Mouse (Mus musculus): ENCODE data around the gene Cst11. TPM values are rescaled to one million over a fixed set of nuclear protein-coding genes. Genes with fewer than 3 reads are reported as not detected.

Gene Cst11
- total and polyA plus RNA-seq, 3 experiments, result not detected

DNA sequence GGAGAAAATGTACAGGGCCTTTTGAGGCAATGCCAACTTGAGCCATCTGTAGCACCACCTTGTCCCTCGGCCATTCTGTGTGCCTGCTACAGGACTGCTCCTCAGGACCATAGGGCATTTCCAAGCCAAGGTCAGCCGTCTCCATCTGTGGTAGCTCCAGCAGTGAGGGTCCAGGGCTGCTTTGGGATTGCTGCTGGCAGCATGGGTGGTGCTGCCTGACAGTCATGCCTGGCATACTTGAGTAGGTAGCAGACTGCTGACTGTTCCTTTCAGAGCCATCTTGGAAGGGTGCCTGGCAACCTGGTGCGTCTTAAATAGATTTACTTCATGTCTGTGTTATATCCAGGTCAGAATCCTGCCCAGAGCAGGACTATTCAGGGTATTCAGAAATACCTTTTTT, 28.3 kb downstream of the Cst11 start:
- no peak for DNase-seq (ENCODE audit: low read depth, low spot score)
- Histone ChIP-seq H3K9ac (ENCODE audit: control insufficient read depth, low read depth, low read length, poor library complexity, severe bottlenecking) (no peak overlapping the region), H3K9me3 (replicated peaks; ENCODE audit: insufficient read depth, low read length) (no peaks in the 10 kb centered on the region), H3K4me1 (ENCODE audit: control insufficient read depth in 1 of 2, insufficient read depth in 2 of 2, low read length in 2 of 2) (no peaks in the 10 kb centered on the region), H3K27me3 (ENCODE audit: control insufficient read depth in 1 of 2, insufficient read depth in 2 of 2, low read length in 2 of 2) (no peaks in the 10 kb centered on the region), H3K4me3 (ENCODE audit: control insufficient read depth in 1 of 2, insufficient read depth in 1 of 2, low read depth in 2 of 2, low read length in 2 of 2) (no peak overlapping the region), H3K79me2 (ENCODE audit: control insufficient read depth, insufficient read depth, low read length, poor library complexity) (no peaks in the 10 kb centered on the region), H3K27ac (ENCODE audit: control insufficient read depth, low read depth, low read length) (no peak overlapping the region), H3K36me3 (ENCODE audit: control insufficient read depth in 1 of 2, insufficient read depth in 2 of 2, low read length in 2 of 2) (no peaks in the 10 kb centered on the region)
- TF ChIP-seq MYC (IDR thresholded peaks at IDR 0.05; ENCODE audit: low read depth, low read length) (no peak), ZC3H11A (IDR thresholded peaks at IDR 0.05; ENCODE audit: low read depth, low read length) (no peak), CHD2 (IDR thresholded peaks at IDR 0.05; ENCODE audit: low read length) (no peak), E2F4 (IDR thresholded peaks at IDR 0.05; ENCODE audit: borderline replicate concordance, low read depth, low read length) (no peak), SIN3A (IDR thresholded peaks at IDR 0.05; ENCODE audit: low read length) (no peak), BHLHE40 (IDR thresholded peaks at IDR 0.05; ENCODE audit: borderline replicate concordance, low read depth, low read length) (no peak), HCFC1 (IDR thresholded peaks at IDR 0.05; ENCODE audit: low read depth, low read length) (no peak), USF2 (IDR thresholded peaks at IDR 0.05; ENCODE audit: borderline replicate concordance in 1 of 2, insufficient read depth in 1 of 2, low read depth in 1 of 2, low read length in 2 of 2) (no peak), EP300 (IDR thresholded peaks at IDR 0.05; ENCODE audit: low read depth in 1 of 2, low read length in 2 of 2) (no peak), UBTF (IDR thresholded peaks at IDR 0.05; ENCODE audit: borderline replicate concordance, insufficient read depth, low read depth, low read length) (no peak), TAL1 (IDR thresholded peaks at IDR 0.05; ENCODE audit: low read length) (no peak), USF1 (IDR thresholded peaks at IDR 0.05; ENCODE audit: low read depth, low read length) (no peak), POLR2A (IDR thresholded peaks at IDR 0.05; ENCODE audit: control insufficient read depth in 1 of 2, insufficient read depth in 1 of 2, low read depth in 1 of 2, low read length in 2 of 2, poor library complexity in 1 of 2) (no peak), TCF12 (IDR thresholded peaks at IDR 0.05; ENCODE audit: low read depth, low read length) (no peak), NRF1 (IDR thresholded peaks at IDR 0.05; ENCODE audit: insufficient read depth, low read depth, low read length, poor library complexity, severe bottlenecking) (no peak), POLR2AphosphoS2 (IDR thresholded peaks at IDR 0.05; ENCODE audit: low read length) (no peak), RCOR1 (IDR thresholded peaks at IDR 0.05; ENCODE audit: low read depth, low read length) (no peak), MEF2A (IDR thresholded peaks at IDR 0.05; ENCODE audit: extremely low read depth, insufficient replicate concordance, low read depth, low read length, poor library complexity, severe bottlenecking) (no peak), MAX (IDR thresholded peaks at IDR 0.05; ENCODE audit: low read length) (no peak), MYB (IDR thresholded peaks at IDR 0.05; ENCODE audit: low read depth, low read length) (no peak)

Measured in MEL (cell line).